In the genomic region with DNA sequence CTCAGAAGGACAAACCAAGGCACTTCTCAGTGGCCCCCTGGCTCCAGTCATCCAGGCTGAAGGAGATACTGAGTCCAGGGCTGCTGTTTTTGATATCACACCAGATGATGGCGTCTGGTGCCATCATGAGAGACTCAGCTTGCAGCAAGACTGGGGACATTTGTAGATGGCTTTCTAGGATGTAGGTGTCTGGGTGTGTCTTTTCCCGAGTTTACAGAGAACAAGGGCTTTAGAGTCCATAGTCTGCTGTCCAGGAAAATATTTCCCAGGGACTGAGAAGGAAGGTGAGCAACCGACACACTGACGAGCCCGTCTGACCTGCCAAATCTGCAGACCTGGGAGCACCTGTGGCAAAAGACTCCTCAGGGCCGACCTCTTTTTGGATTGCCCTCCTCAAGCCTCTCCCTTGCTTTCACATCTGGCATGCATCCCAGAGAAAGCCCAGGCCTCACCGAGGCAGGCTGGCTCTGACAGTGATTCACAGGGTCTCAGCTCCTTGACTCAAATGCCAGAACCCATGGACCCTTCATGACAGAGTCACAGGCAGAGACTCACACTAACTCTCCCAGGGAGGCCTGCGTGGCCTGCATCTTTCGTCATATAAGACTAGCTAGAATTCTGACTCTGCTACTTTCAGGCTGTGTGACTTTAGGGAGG, we compare ENCODE assay signal across 17 mouse cellular contexts. TPM values are rescaled to one million over a fixed set of nuclear protein-coding genes. Genes with fewer than 3 reads are reported as not detected.
"Had no signal": no experiment of that assay in that cellular context is flagged by ENCODE, and none has a peak within 500 bp of the region (broad histone marks: within the 10 kb centered on the region; RNA-seq: fewer than 3 reads in every experiment).

No protein-coding gene starts in this region.

- H3K27ac ChIP-seq: kidney, postnatal 0 days; left cerebral cortex, adult 2 months; limb, embryonic 13.5 days; liver, embryonic 12.5 days; liver, embryonic 15.5 days; lung, embryonic 15.5 days; midbrain, embryonic 10.5 days; midbrain, embryonic 13.5 days had no signal

- H3K4me3 ChIP-seq: left cerebral cortex, adult 2 months; limb, embryonic 13.5 days; liver, embryonic 12.5 days; liver, embryonic 15.5 days; lung, embryonic 15.5 days; megakaryocyte, embryonic 14.5 days; midbrain, embryonic 10.5 days; midbrain, embryonic 13.5 days had no signal

- H3K4me1 ChIP-seq: liver, embryonic 12.5 days; midbrain, embryonic 13.5 days had no signal

- ATAC-seq: midbrain, embryonic 13.5 days; midbrain, embryonic 16.5 days had no signal

- H3K9me3 ChIP-seq: limb, embryonic 13.5 days; liver, embryonic 12.5 days; liver, embryonic 15.5 days; lung, embryonic 15.5 days; megakaryocyte, embryonic 14.5 days; midbrain, embryonic 10.5 days; midbrain, embryonic 13.5 days had no signal

- H3K4me2 ChIP-seq: limb, embryonic 13.5 days; liver, embryonic 12.5 days; liver, embryonic 15.5 days; lung, embryonic 15.5 days; midbrain, embryonic 13.5 days had no signal

- H3K9ac ChIP-seq: limb, embryonic 13.5 days; liver, embryonic 12.5 days; liver, embryonic 15.5 days; lung, embryonic 15.5 days; midbrain, embryonic 13.5 days had no signal

- DNase-seq: kidney, postnatal 25 days; layer of hippocampus, postnatal 36 days; left cerebral cortex, postnatal 4 days; lung, postnatal 10 days; thymus, adult 18-20 months; thymus, postnatal 36 days had no signal

- H3K36me3 ChIP-seq: limb, embryonic 13.5 days; liver, embryonic 12.5 days; liver, embryonic 15.5 days; lung, embryonic 15.5 days; midbrain, embryonic 10.5 days; midbrain, embryonic 13.5 days had no signal

RNA-seq across cellular contexts. Expression of a gene that starts 23.9 kb away (rescaled TPM):
- total RNA-seq: monocyte, adult 5-6 weeks had no signal
